Mouse (Mus musculus): Measurements from ENCODE around the gene Optc. TPM values are rescaled to one million over a fixed set of nuclear protein-coding genes. Genes with fewer than 3 reads are reported as not detected.

Gene Optc
- 1 to 10 TPM; 1.2 TPM for total RNA-seq (2021)
- long read RNA-seq, experiment 1, partial matches to known transcripts = 0 of 1 reads
- long read RNA-seq, experiment 1, other reads (novel, unspliced or antisense) = 1 of 1 reads
- long read RNA-seq, experiment 2 = 0 reads

DNA sequence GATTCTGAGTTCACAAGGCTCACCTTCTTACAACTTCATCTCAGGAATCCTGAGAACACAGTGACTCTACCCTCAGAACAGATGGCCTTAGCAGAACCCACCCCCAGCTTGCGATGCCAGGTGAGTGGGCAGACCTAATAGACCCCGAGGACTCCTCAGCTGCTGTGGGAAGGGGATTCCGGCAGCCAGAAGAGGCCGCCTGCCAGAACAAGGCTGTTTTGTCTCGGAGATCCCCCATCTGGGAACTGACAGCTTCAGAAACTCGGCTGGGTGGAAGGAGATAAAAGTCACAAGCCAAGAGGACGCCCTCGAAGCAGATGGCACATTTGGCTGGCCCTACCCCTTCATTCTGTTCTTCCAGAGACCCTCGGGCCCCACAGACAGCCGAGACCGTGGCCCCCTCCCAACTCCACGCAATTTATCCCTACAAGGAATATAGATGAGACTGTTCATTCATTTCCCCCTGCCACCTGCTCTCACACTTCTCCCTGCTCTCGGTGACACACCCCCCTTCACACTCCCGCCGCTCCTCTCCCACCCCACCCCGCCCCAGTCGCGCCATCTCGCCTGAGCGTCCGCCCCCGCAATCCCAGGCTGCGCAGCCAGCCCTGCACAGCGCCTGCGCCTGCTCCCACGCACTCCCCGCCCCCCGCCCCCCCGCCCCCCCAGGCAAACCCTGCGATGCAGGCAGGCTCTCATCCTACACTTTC is at the start of gene Optc:
Optc (minus strand) TSS at position 51 of the 710 bp plus-strand sequence.
- peak; percentile 54 to 66 for DNase-seq

DNA sequence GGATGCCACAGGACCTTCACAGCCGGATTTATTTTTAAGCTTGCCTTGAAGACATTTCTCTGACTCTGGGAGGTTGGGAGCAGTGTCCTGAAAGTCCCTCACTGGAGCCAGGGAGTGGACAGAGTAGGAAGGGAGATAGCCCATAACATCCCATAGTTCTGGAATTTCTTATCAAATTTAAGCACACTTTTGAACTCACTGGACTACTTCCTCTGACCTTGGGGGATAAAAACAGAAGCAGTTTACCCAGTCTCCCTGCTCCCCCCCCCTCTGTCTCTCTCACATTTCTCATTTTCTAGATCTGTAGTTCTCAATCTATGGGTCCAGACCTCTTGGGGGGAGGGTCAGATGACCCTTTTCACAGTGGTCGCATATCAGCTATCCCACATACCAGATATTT is 46.2 kb upstream of the Optc start:
- no peak for DNase-seq

DNA sequence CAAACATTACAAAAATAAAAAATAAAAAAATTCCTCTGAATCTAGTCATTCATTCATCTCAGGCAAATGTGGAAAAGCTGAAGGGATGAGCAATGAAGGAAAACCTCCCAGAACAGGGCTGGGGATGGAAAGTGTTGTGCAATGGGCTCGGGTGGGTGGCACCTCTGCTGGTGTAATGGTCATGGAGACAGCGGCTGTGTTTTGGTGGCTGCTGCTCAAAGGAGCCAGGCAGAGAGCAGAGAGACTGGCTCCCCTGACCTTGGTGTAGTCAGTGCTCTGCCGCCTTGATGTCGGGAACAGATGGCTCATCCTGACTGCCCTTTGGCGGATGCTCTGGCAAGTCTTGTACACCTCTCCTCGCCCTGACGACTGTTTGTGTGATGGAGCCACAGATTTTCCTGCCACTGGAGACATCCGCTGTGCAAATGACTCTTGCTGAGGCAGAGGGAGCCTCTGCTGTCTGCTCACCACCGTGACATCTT is 45.5 kb upstream of the Optc start:
- DNase-seq = peak; percentile 72 to 83

DNA sequence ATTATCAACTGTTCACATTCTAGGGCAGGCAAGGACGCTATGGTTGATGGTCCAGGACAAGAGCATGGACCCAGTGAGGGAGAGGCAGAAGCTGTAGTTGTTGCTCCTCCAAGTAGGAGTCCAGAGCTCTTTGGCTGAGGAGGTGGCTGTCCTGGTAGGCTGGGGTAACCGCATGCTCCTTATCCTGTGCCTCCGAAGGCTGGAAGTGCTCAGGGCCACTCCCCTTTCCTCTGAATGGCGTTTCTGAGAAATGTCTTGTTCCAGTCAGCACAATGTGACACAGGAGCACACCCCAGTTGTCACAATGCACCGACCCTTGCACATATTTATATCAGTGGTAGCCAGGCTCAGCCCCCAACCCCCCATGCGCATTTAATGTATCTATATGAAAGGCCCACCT is 43.8 kb upstream of the Optc start:
- no peak for DNase-seq

DNA sequence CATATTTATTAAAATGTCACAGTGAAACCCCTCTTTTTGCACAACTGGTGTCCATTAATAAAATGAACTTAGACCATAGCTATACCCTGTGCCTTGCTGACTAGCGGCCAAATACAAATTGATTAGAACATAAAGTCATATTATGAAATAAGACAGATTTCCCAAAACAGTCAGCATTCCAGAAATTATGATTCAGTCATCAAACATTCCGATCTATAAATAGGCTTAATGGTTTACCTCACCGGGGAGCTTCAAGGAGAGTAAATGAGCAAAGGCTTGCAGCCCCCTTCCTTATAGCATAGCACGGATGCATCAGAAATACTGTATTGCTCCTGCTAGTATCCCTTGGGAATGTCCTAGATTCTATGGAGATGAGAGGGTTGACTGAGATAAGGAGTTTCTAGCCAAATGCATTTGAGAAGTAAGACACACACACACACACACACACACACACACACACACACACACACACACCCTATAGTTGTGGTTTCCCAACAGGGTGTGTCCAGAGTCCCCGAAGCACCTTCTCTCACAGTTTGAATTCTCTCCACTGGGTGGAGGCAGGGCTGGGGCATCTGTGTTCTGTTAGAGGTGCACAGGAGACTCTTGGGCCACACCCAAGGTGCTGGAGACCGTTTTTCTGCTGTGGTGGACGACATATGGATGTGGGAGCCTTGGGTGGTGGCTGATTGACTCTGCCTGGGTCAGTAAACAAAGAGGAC is 42.4 kb upstream of the Optc start:
- no peak for DNase-seq

DNA sequence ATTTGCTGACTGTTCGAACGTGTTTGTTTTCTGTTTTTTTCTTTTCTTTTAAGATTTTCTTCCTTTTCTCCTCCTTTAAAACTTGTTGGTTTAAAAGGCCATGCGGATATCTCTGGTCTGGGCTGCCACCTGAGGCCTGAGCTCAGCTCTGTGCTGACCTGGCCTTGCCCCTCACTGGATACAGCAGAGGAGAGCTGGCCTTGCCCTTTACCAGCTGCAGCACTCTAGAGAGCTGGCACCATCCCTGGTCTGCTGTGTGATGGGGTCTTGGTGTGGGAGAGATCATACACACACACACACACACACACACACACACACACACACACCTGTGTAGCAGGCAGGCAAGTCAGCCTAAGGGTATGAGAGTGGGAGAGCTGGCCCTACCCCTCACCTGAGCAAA is 37.3 kb upstream of the Optc start:
- peak; percentile 68 to 72 for DNase-seq

DNA sequence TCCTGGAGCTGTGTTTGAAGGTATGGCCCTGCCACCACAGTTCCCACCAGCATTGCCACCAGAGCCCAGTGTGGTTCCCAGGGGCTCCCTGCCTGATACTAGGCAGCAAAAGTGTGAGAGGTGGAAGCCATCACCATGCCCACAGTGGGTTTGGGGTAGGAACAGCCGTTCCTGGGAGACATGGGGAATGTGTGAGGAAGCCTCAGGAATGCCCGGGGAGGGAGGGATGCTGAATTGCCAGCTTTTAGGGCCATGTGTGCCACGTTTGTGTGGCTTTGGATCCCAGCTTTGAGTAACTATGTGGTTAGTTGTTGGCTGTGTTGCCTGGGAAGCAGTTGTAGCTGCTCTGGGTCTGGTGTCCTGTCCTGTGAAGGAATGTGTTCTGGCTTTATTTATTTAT is 34.1 kb upstream of the Optc start:
- DNase-seq = no peak

DNA sequence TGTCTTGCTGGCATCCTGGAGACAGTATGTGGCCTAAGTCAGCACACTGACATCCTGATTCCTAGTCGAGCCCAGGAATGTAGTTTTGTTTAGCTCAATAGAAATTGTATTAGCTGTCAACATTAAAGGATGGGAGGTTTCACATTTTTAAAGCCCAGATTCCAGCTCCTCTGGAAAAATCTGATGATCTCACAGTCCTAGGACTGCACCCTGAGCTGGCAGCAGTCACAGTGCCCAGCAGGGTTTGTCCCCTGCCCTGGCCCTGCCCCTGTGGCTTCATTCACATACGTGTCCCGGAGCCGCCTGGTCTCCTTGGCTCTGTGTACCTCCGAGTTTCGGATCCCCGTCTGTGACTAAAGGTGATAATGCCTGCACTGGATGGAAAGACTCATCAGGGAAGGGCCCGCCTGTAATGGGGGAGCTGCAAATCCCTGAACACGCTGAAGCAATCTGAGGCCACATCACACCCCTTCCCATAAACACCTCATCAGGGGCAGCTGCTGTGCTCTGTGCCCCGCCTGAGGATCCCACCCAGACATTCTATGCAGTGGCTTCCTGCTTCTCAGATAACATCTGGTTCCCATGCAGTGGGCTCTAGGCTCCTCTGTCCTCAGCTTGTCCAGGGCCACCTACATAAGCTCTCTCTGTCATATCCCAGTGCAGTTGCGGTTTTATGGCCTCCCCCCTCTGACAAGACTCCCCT is 33.5 kb upstream of the Optc start:
- DNase-seq = no peak

DNA sequence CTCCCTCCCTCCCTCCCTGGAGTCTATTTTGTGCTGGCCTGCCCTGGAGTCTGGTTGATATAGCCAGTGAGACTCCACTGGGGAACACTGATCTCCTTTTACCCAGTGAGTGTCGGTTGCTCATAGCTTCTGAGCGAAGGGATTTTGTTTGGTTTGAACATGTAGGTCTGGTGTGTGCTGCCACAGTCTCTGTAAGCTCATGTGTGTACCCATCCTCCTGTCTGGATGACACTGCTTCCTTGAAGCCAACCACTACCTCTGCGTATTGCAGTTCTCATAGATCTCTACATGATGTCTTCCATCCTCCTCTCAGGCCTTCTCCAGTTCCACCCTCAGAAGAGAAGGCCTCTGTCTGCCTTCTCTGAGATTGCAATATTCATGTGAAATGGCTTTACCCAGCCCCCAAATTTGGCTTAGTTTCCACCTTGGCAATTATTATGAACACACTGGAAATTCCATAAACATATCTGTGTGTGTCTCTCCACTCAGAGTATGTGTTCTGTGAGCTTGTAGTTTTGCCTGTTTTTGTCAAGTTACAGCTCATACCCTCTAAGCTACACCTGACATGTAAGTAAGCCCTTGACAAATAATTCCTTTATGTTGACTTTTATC is 32.8 kb upstream of the Optc start:
- DNase-seq = no peak

DNA sequence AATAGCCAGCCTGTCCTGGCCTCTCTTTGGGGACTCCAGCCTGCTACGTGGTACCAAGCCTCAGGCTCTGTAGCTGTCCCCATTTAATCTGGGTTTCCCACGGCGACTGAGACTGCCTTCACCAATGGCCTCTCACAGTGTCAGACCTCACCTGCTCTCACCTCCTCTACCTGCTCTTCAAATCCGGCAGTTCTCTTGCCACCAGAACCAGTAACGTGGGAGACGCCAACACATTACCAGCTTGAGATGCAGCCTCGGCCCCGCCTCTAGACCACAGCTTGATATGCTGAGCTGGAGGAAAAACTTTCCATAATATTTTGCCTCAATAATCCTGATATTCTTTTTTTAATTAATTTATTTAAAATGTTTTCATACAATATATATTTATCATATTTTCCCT is 31.9 kb upstream of the Optc start:
- DNase-seq = no peak

DNA sequence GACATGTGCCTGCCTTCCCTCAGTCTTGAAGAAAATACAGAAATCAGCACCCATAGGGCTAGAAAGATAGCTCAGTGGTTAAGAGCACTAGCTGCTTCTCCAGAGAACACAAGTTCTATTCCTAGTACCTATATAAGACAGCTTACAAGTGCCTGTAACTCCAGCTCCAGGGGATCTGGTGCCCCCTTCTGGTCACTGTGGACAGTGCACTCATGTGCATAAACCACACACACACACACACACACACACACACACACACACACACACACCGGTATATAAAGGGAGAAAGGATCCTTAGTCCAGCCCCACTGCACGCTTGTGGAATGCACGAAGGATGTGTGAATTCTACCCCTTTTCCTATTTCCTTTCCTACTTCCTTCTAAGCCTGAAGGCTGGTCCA is 28.4 kb upstream of the Optc start:
- no peak for DNase-seq

DNA sequence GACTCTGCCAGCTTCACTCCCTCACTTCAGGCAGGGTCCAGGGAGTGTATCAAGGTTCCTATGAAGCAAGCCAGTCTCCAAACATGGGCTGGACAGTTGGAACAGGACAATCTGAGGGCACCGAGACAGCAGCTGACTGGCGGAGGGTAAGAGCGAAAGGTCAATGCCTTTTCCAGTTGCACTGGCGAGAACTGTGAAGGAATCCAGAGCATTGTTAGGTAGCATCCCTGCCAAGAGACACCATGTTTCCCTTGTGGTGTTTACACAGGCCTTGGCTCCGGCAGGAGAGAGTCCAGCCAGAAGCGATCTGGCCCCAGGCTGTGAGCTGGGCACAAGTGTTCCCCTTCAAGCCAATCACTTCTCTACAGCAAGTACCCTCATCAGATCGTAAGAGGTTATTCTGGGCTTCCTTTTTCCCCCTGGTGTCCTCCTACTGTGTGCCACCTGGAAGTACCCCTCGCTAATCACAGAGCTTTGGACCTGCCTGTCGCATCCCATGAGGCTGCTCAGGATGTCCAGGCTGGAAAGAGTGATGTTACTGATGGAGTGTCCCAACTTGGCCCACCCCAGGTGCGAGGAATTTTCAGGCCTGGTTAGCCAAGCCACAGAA is 26.7 kb upstream of the Optc start:
- DNase-seq = peak in 1 of 2 experiments; percentile 45

DNA sequence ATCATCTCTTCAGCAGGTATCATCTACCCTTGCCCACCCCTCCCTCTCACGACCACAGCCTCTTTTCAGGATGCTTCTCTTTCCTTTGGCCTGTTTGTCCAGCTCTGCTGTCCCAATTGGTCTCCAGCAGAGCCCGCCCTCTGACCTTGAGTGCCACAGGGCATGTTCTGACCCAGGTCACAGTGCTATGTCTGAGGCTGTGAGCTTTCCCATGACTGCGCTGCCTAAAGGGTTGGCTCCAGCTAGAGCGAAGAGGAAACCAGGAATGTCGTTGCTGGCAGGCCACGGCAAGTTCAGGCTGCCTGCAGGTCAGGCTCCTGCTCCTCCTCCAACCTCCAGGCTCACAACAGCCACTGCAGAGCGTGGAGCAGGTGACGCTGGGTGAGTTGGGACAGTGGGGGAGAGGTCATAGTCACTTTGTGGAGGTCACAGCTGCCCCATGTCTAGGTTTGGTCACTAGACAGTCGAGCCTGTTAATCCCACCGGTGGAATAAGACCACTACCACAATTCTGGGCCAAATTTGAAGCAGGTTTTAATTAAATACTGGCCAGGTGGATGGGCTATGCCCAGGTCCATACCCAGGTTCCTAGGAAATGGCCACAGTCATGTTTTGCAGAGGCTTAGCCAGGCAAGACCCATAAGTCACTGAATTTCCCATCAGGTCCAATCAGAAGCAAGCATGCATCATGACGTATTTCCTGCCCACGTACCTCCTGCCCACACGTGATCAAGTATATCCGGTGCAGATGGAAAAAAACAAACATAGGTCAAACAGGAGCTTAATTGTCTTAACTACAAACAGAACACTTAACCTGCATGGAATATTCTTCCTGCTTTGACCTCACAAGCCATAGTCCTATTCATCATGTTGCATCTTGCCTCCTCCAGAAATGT is 25.7 kb upstream of the Optc start:
- peak in 1 of 2 experiments; percentile 50 for DNase-seq

DNA sequence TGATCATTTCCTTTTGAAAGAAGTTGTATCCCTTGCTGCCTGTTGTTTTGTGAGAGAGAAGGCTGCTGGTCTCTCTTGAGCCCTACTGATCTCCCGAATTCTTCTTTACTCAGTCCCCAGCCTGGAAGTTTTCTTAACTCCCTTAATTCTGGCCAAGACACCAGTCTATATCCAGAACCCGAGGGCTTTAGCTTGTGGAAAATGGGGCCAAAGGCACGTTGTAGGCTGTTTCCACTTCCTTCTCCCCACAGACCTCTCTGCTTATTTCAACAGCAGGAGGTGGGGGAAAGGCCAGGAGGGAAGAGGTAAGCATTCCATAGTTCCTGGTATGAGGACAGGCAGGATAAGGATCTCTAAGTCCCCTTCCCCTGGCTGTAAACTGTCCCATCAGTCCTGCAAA is 22.2 kb upstream of the Optc start:
- peak in 1 of 2 experiments; percentile 26 for DNase-seq

DNA sequence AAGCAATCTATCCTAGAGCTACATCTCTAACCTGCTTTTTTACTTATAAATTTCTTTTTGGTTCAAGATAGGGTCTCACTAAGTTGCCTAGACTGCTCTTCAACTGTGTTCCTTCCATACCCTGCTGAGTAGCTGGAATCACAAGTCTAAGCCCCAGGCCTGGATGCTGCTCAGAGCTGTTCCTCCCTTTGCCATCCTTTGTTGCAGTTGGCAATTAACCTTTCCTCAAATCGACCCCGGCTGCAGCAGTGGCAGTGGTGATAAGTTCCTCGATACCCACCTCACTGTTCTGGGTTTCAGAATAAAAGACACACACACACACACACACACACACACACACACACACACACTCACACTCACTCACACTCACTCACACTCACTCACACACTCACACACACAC is 17.4 kb upstream of the Optc start:
- DNase-seq = no peak

DNA sequence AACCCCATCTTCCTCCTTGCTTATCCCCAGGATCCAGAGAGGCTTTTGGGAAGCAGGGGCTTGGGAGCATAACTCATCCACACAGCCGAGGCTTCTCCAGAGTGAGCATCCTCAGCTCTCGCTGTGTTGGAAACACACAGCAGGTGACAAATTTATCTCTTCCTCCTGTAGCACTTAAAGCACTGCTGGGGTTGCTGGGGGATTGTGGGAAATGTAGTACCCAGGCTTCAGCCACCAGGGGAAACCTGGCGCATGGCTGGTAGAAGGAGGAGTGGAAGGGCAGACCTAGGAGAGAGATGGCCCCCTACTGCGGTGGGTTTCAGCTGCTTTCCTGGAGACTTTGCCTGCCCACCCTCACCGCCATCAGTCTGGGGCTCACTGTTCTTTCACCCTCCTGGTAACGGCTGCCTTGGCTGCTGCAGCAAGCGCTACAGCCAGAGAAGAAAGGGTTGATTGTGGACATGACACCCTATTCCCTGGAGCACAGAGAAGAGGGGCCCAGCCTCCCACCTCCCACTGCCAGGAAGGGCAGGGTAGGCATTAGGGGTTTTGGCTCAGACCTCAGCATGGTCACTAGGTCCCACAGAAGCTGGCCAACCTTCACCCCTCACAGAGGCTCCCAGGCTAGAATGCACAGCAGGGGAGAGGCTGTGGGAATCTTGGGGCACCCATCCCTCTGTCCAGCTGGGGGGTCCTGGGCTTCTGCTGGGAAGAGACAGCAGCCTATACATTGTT is 16.5 kb upstream of the Optc start:
- no peak for DNase-seq

DNA sequence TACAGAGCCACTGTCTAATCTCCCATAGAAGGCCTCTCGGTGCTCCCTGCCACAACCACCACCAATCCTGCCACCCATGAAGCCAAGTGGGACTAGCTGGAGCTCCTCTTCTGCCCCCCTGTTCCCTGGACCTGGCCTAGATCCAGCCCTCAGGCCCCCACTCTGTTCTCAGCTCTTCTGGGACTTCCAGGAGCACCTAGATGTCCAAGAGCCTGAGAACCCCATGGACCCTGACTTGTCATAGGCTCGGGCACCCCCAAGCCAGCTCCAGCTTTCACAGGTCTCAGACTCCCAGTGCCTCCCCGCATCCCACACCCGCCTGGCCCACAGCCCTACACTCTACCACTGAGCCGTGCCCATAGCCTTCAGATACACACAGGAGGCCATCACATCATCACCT is 15.3 kb upstream of the Optc start:
- DNase-seq = no peak

DNA sequence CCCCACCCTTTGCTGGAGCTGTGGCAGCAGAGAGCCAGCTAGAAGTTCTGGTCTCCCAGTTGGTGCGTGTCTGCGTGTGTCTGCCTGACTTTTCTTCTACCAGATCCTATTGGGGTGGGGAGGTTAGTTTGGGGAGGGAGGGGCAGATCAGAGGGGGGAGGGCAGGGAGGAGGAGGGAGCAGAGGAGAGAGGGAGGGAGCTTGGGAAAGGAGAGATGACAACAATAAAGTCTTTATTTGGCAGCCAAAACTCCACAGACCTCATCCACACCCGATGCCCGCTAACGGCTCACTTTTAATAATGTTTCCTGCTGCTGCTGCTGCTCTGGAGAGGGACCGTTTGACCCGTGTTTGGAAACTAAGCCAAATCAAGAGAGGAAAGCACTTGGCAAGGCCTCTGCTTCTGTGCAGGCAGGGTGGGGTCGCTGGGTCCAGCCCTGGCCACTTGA is 13.5 kb upstream of the Optc start, which contains the start of gene Prelp:
Prelp (minus strand) TSS at position 111 of the 448 bp plus-strand sequence.
- DNase-seq = peak in 1 of 2 experiments; percentile 52

DNA sequence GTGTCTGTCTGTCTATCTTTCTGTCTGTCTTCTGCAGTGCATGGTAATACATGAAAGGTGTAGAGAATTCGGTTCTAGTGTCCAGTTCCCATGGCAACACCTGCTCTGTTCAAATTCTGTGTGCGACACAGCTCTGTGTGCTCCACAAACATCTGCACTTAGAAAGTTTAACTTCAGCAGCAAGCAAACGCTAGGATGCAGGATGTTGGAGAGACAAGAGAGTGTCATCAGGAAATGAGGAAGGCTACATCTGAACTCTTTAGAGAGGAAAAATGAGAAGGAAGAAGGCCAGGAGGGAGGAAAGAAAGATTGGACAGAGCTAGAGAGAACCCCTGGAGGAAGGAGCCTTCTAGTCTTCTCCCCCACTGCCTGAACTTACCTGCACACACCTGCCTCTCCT is 13.1 kb upstream of the Optc start:
- DNase-seq = no peak

DNA sequence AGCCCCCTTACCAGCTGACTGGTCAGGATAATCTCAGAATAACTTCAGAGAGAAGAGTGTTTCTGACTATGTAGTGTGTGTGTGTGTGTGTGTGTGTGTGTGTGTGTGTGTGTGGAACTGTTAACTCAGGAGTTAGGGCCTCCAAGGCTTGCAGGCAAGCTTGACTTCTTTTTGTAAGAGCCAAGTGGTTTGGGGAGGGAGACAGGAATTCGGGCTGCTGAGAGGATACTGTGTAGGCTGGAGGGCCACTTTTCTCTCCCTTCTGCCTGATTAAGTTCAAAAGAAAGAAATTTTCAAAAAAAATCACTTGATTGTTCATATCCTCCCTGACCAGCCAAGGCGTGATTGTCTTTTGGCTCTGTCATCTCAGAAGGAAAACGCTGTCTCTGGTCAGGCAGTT is 12.6 kb upstream of the Optc start:
- no peak for DNase-seq

Measured in adrenal gland, postnatal 36 days (tissue).